Mouse (Mus musculus) hindbrain, embryonic 11.5 days (tissue): ENCODE measurements around the gene Zfp444. TPM values are rescaled to one million over a fixed set of nuclear protein-coding genes. Genes with fewer than 3 reads are reported as not detected.

Experiments
- ATAC-seq: fragments of 200-750 bp; cut with Nextera tagmentation; 2 replicates; pipeline ENCODE4 v1.8.0; 2017; ENCODE audit warnings: mild to moderate bottlenecking, moderate TSS enrichment, moderate library complexity; ENCODE audit not compliant: low FRiP score
- DNase-seq: peaks from one replicate; pipeline ENCODE4 v3.0.0-alpha.2; 2015; ENCODE audit warnings: low spot score
- H3K27ac ChIP-seq: fragments of 300-500 bp; sonication (generic); 2 replicates; pipeline ENCODE4 v1.5.1; 2014; ENCODE audit warnings: mild to moderate bottlenecking, low read depth, low read length
- H3K27me3 ChIP-seq: fragments of 300-500 bp; sonication (generic); 2 replicates; pipeline ENCODE4 v1.6.1; 2014; ENCODE audit warnings: mild to moderate bottlenecking, low read length, moderate library complexity, mixed read lengths; ENCODE audit not compliant: control insufficient read depth, insufficient read depth
- H3K36me3 ChIP-seq: fragments of 300-500 bp; sonication (generic); 2 replicates; pipeline ENCODE4 v1.6.1; 2014; ENCODE audit warnings: mild to moderate bottlenecking, low read length, moderate library complexity, mixed read lengths; ENCODE audit not compliant: control insufficient read depth, insufficient read depth
- H3K4me1 ChIP-seq: fragments of 300-500 bp; sonication (generic); replicated peaks from 2 replicates; pipeline ENCODE4 v1.6.1; 2014; ENCODE audit warnings: low read length, mixed read lengths; ENCODE audit not compliant: control insufficient read depth, insufficient read depth
- H3K4me2 ChIP-seq: fragments of 300-500 bp; sonication (generic); replicated peaks from 2 replicates; pipeline ENCODE4 v1.6.1; 2014; ENCODE audit warnings: mild to moderate bottlenecking, low read depth, low read length
- H3K4me3 ChIP-seq: fragments of 300-500 bp; sonication (generic); 2 replicates; pipeline ENCODE4 v1.5.1; 2014; ENCODE audit warnings: low read depth, low read length
- H3K9ac ChIP-seq: fragments of 300-500 bp; sonication (generic); 2 replicates; pipeline ENCODE4 v1.6.1; 2014; ENCODE audit warnings: low read depth, low read length
- H3K9me3 ChIP-seq: fragments of 300-500 bp; sonication (generic); 2 replicates; pipeline ENCODE4 v1.6.1; 2016; ENCODE audit warnings: low read length; ENCODE audit not compliant: control insufficient read depth
- WGBS: fragments of 180-500 bp; shearing (Covaris S2); extraction: QIAGEN DNeasy Blood & Tissue Kit; methylation state at CpG from one replicate; pipeline ENCODE4 v1.1.7; 2014; 5-methylcytosine and 5-hydroxymethylcytosine counted together
- polyA plus RNA-seq: library from polyadenylated mRNA; unstranded; fragments of >200 nt; fragmentation: Nextera tagmentation; extraction: Ambion mirVana; gene quantifications from 2 replicates; pipeline ENCODE4 v1.2.1, GENCODE M21; 2014

The Zfp444 gene
- polyA plus RNA-seq, 1 experiment from 2014 or later: 73.1 TPM

- no peaks in the 10 kb centered on the region for H3K27me3 ChIP-seq
- WGBS: 91% methylated on average over 1 of the region's 1 CpGs
- DNase-seq: no peak
Observed at GRCm38 (mm10) chr7:6185391-6185790, 13.4 kb downstream of the Zfp444 start.

GRCm38 (mm10) chr7:6186176-6186575 is 14.2 kb downstream of the Zfp444 start:
- Histone ChIP-seq H3K4me2 (no peak overlapping the region), H3K9me3 (no peaks in the 10 kb centered on the region), H3K27ac (no peak overlapping the region), H3K4me3 (no peak overlapping the region), H3K36me3 (0 out of 2 replicates have a peak, but pooled peaks cover 8% of the 10 kb centered on the region), H3K27me3 (no peaks in the 10 kb centered on the region), H3K4me1 (no peaks in the 10 kb centered on the region), H3K9ac (no peak overlapping the region)
- ATAC-seq (no peak), DNase-seq (no peak)
- 92% methylated on average over 2 of the region's 2 CpGs for WGBS

More at GRCm38 (mm10) chr7:6185391-6185790, 13.4 kb downstream of the Zfp444 start:
- Histone ChIP-seq H3K27ac (no peak overlapping the region), H3K4me2 (no peak overlapping the region), H3K36me3 (0 out of 2 replicates have a peak, but pooled peaks cover 8% of the 10 kb centered on the region), H3K9me3 (no peaks in the 10 kb centered on the region), H3K4me3 (no peak overlapping the region), H3K4me1 (no peaks in the 10 kb centered on the region), H3K9ac (no peak overlapping the region)
- no peak for ATAC-seq

- Histone ChIP-seq H3K4me2 (no peak overlapping the region), H3K27me3 (no peaks in the 10 kb centered on the region), H3K36me3 (0 out of 2 replicates have a peak, but pooled peaks cover 8% of the 10 kb centered on the region), H3K9me3 (no peaks in the 10 kb centered on the region), H3K9ac (no peak overlapping the region), H3K4me3 (no peak overlapping the region), H3K4me1 (no peaks in the 10 kb centered on the region), H3K27ac (no peak overlapping the region)
- ATAC-seq: no peak
- WGBS: 93% methylated on average over 2 of the region's 2 CpGs
- no peak for DNase-seq
Observed at GRCm38 (mm10) chr7:6186756-6187155, 14.7 kb downstream of the Zfp444 start.

GRCm38 (mm10) chr7:6189542-6189941 is 17.5 kb downstream of the Zfp444 start:
- H3K4me2 ChIP-seq: no peak overlapping the region
- H3K4me3 ChIP-seq: no peak overlapping the region
- DNase-seq (no peak), ATAC-seq (no peak)
- no peaks in the 10 kb centered on the region for H3K4me1 ChIP-seq
- H3K9me3 ChIP-seq: no peaks in the 10 kb centered on the region
- no peak overlapping the region for H3K9ac ChIP-seq
- H3K36me3 ChIP-seq: 0 out of 2 replicates have a peak, but pooled peaks cover 8% of the 10 kb centered on the region
- no peak overlapping the region for H3K27ac ChIP-seq
- H3K27me3 ChIP-seq: no peaks in the 10 kb centered on the region
- WGBS: 38% methylated on average over 41 of the region's 45 CpGs

GRCm38 (mm10) chr7:6191376-6191775 is 19.4 kb downstream of the Zfp444 start:
- peak; percentile 13; the same call in 1 of the 2 replicates for ATAC-seq
- no peaks in the 10 kb centered on the region for H3K9me3 ChIP-seq
- no peaks in the 10 kb centered on the region for H3K27me3 ChIP-seq
- H3K27ac ChIP-seq: no peak overlapping the region
- no peak overlapping the region for H3K9ac ChIP-seq
- H3K4me2 ChIP-seq: no peak overlapping the region
- WGBS: 46% methylated on average over 3 of the region's 3 CpGs
- H3K36me3 ChIP-seq: 0 out of 2 replicates have a peak, but pooled peaks cover 4% of the 10 kb centered on the region
- no peaks in the 10 kb centered on the region for H3K4me1 ChIP-seq
- no peak overlapping the region for H3K4me3 ChIP-seq
- peak; percentile 77 for DNase-seq

GRCm38 (mm10) chr7:6194129-6194528 is 22.1 kb downstream of the Zfp444 start:
- H3K9ac ChIP-seq: no peak overlapping the region
- peak; percentile 80 for DNase-seq
- no peaks in the 10 kb centered on the region for H3K4me1 ChIP-seq
- H3K4me2 ChIP-seq: no peak overlapping the region
- 27% methylated on average over 5 of the region's 5 CpGs for WGBS
- H3K27ac ChIP-seq: no peak overlapping the region
- H3K9me3 ChIP-seq: no peaks in the 10 kb centered on the region
- peak; percentile 79 for ATAC-seq
- H3K36me3 ChIP-seq: no peaks in the 10 kb centered on the region
- H3K4me3 ChIP-seq: no peak overlapping the region
- H3K27me3 ChIP-seq: no peaks in the 10 kb centered on the region

- Histone ChIP-seq H3K4me3 (no peak overlapping the region), H3K27ac (no peak overlapping the region), H3K27me3 (no peaks in the 10 kb centered on the region), H3K4me2 (no peak overlapping the region), H3K36me3 (no peaks in the 10 kb centered on the region), H3K9me3 (no peaks in the 10 kb centered on the region), H3K9ac (no peak overlapping the region), H3K4me1 (no peaks in the 10 kb centered on the region)
- no peak for DNase-seq
- 39% methylated on average over 2 of the region's 2 CpGs for WGBS
- ATAC-seq: no peak
Observed at GRCm38 (mm10) chr7:6195777-6196176, 23.8 kb downstream of the Zfp444 start.

GRCm38 (mm10) chr7:6196790-6197189 is 24.8 kb downstream of the Zfp444 start, which contains the start of gene Galp:
Galp (plus strand) TSS chr7:6197090.
- no peak within 1 kb of the TSS for H3K4me2 ChIP-seq
- H3K27me3 ChIP-seq: no peaks in the 10 kb centered on the region
- WGBS: 72% methylated on average over 3 of the region's 3 CpGs
- ATAC-seq (no peak), DNase-seq (no peak)
- no peaks in the 10 kb centered on the region for H3K36me3 ChIP-seq
- H3K4me3 ChIP-seq: no peak within 1 kb of the TSS
- H3K27ac ChIP-seq: no peak within 1 kb of the TSS
- no peaks in the 10 kb centered on the region for H3K9me3 ChIP-seq
- no peak within 1 kb of the TSS for H3K9ac ChIP-seq
- no peaks in the 10 kb centered on the region for H3K4me1 ChIP-seq

- no peaks in the 10 kb centered on the region for H3K9me3 ChIP-seq
- ATAC-seq (no peak), DNase-seq (no peak)
- WGBS: 84% methylated on average over 3 of the region's 3 CpGs
- no peaks in the 10 kb centered on the region for H3K27me3 ChIP-seq
- H3K4me1 ChIP-seq: no peaks in the 10 kb centered on the region
- no peak overlapping the region for H3K27ac ChIP-seq
- H3K4me3 ChIP-seq: no peak overlapping the region
- no peak overlapping the region for H3K4me2 ChIP-seq
- no peaks in the 10 kb centered on the region for H3K36me3 ChIP-seq
- H3K9ac ChIP-seq: no peak overlapping the region
Observed at GRCm38 (mm10) chr7:6204200-6204599, 32.2 kb downstream of the Zfp444 start.
